Mouse (Mus musculus) kidney, postnatal 14 days (tissue): ENCODE results near the gene Ppp6r2.
A peak's percentile ranks its signal among the peaks of the same experiment; 100 is the strongest.

Experiments used
- DNase-seq: peaks from one replicate; pipeline ENCODE4 v3.0.0; 2022; ENCODE audit warnings: mixed read lengths

Ppp6r2 gene

GRCm38 (mm10) chr15:89264485-89264884 lies 53.1 kb downstream of the Ppp6r2 start:
- no peak for DNase-seq

- no peak for DNase-seq
Observed at GRCm38 (mm10) chr15:89275497-89275896, 64.1 kb downstream of the Ppp6r2 start.

GRCm38 (mm10) chr15:89277366-89277765 lies 66.0 kb downstream of the Ppp6r2 start:
- DNase-seq, result no peak

GRCm38 (mm10) chr15:89282546-89282945 lies 71.2 kb downstream of the Ppp6r2 start:
- no peak for DNase-seq

DNA sequence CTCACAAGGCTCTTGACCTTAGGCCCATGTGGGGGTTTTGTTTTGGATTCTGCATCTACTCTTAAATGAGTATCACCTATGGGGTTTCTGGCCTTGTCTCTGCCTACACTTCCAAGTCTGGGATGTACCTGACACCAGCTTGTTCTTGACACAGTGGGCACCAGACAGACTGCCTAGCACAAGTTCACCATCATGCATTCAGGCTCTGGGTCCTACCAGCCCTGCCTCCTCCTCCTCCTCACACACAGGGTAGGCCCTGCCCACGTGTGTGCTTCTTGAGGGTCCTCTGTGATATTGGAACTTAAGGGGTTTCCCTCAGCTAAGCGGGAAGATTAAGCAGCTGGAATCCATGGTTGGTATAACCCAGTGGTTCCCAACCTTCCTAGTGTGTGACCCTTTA lies 72.7 kb downstream of the Ppp6r2 start:
- DNase-seq, result no peak

DNA sequence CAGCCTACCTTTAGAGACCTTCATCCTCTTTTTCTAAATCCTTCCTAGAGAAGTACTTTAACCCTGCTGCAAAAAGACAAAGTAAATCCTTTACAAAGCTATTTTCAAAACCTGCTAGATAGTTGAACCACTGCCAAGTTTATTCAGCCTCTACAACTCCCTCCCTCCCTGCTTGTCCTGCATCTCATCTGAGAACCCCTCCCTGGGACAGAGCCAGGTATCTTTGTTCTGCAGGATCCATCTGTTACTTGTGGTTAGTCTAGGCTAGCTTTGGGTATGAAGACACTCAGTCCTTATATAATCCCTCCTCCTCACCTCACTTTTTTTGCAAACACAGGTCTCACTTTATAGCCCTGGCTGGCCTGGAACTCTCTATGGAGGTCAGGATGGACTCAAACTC lies 73.7 kb downstream of the Ppp6r2 start:
- DNase-seq, result peak; percentile 28

DNA sequence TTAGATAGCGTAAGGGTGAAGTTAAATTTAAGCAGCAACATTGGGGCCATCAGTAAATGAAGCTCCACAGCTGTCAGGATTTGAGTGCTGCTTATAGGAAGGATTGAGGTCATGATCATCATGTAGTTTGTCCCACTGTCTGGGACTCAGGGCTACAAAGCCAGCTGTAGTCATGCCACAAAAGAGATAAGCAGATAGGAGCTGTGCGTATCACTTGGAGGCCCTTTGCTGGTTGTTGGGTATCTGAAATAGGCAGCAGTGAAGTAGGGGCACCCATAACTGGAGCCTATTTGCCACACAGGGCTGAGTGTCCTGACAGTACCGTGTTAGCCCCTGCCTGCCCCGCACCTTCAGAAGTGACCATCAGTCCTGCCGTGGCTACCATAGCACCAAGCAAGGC lies 74.1 kb downstream of the Ppp6r2 start:
- DNase-seq, result no peak

DNA sequence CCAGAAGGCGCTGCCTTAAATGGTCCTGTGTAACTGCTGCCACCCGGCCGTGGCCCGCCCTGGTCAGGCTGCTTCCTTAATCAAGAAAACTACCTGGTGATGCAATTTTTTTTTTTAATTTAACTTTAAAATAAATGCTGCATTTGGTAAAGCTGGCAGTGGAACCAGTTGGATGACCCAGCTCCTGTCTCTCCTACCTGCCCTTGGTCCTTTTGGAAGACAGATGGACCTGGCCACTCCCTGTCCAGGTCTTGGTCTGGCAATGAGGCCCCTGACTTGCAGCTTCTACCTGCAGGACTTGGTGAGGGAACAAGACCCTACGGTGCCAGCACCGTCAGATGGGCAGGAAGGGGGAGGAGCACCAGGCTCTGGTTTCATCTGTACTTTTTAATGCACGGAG lies 74.8 kb downstream of the Ppp6r2 start:
- DNase-seq, result no peak

DNA sequence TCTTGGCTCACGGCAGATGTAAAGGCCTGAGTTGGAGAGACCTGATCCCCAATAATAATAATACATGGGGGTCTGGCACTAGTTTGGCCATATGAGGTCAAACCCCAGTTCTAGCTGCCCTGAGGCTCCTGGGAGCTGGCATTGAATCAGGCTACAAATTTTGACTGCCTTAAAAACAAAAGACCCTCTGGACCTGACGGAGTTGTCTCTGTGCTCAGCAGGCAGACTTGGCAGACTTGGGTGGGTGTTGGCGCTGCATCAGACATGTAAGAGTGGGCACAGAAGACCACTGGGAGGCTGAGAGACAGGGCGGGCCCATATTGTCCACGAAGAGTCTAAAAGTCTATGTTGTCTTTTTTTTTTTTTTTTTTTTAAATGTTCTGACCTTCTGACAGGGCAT lies 75.2 kb downstream of the Ppp6r2 start:
- DNase-seq, result no peak

GRCm38 (mm10) chr15:89288227-89288767 lies 76.9 kb downstream of the Ppp6r2 start:
- no peak for DNase-seq

GRCm38 (mm10) chr15:89289455-89289854 lies 78.1 kb downstream of the Ppp6r2 start:
- no peak for DNase-seq

- DNase-seq, result no peak
Observed at GRCm38 (mm10) chr15:89291521-89291920, 80.2 kb downstream of the Ppp6r2 start.

DNA sequence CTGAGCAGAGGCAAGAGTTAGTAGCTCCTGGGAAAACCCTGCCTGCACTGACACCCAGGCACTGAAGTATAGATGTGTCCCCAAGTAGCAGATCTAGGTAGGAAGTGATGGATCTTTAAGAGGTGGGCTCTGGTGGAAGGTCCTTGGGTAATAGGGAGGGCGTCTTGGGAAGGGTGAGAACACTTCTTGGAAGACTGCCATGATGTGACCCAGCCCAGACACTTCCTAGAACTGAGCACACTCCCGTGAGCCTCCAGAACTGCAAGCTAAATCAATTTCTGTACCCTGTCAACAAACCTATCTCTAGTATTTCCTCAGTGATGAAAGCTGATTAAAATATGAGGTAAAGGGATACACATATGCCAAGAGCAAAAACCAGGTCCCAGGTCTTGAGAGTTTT lies 81.4 kb downstream of the Ppp6r2 start:
- no peak for DNase-seq

DNA sequence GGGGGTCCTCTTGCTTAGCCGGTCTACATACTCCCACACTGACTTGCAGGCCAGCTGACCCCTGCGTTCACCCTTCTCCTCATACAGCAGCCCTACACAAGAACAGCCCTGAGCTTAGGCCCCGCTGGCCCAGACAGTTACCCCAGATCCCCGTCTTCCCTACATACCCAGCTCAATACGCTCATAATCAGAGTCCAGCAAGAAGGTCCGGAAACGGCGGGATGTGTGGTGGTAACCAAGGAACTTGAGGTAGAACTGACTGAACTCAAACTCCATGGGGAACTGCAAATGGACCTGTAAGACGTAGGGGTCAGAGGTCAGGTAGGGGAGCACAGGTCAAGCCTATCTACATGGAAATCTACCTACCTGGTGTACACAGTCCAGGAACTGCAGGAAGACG lies 82.4 kb downstream of the Ppp6r2 start:
- no peak for DNase-seq

- DNase-seq, result no peak
Observed at GRCm38 (mm10) chr15:89295580-89296165, 84.3 kb downstream of the Ppp6r2 start.

- peak; percentile 43 for DNase-seq
Observed at GRCm38 (mm10) chr15:89296465-89296864, 85.1 kb downstream of the Ppp6r2 start.

GRCm38 (mm10) chr15:89297695-89298094 lies 86.3 kb downstream of the Ppp6r2 start:
- no peak for DNase-seq

DNA sequence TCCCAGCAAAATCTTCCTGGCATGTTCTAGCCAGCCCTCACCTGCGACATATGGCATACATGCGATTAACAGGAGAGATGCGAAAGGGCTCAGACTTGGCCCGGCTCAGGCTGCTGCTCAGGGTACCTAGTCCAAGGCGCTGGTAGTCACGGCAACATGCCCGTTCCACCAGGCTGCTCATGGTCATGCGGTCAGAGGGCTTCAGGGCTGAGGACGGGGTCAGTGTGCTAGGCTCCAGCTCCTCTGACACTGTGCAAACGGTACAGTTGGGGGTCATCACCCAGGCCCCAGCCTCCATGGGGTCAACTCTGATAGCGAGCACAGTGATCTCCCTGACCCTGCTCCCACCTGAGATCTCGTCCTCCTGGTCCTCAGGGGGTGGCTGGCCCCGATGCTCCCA lies 88.8 kb downstream of the Ppp6r2 start:
- peak; percentile 60 for DNase-seq

DNA sequence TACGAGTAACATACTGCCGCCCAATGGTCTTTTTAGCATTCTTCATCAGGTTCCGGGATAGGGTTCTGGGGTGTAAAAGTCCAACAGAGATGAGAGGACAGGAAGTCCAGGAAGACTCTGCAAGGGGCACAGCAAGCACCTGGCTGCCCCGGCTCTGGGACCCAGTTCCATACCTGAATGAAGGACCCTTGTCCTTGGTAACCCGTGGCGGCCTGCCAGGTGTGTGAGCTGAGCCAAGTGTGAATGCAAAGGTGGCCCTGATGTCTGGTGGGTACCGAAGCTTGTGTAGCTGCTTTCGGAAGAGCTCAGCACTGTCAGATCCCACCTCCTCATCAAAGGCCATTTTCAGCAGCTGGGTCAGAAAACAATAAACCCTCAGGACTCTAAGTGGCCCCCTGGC lies 89.2 kb downstream of the Ppp6r2 start:
- peak; percentile 57 for DNase-seq

GRCm38 (mm10) chr15:89305966-89306365 lies 94.6 kb downstream of the Ppp6r2 start:
- no peak for DNase-seq

DNA sequence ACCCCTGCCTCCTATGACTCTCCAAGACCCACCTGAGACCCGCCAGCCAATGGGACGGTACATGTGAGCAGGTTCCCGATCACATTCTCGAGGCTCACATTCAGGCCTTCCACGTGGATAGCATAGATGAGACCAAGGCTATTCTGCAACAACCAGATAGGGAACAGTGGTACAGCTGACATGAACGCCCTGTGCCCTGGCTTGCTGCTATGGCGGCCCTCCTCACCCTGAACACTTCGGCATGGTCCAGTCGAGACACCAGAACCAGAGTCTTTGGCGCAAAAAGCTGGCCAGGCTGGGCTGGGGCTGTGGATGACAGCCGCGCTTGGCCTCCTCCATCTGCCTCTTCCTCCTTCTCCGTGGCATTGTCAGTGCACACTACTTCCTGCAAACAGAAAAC lies 96.1 kb downstream of the Ppp6r2 start:
- no peak for DNase-seq

- no peak for DNase-seq
Observed at GRCm38 (mm10) chr15:89308406-89309139, 97.2 kb downstream of the Ppp6r2 start.

- DNase-seq, result no peak
Observed at GRCm38 (mm10) chr15:89309962-89310498, 98.7 kb downstream of the Ppp6r2 start.

GRCm38 (mm10) chr15:89313359-89313758 lies 102.0 kb downstream of the Ppp6r2 start:
- no peak for DNase-seq
